Mouse (Mus musculus) neural tube, embryonic 10.5 days (tissue): Measurements from ENCODE around the gene Mtx1.

Source experiments
- DNase-seq: peaks from one replicate; pipeline ENCODE4 v3.0.0-alpha.2; 2017; ENCODE audit warnings: low spot score; ENCODE audit errors: extremely low spot score

Gene Mtx1

GRCm38 (mm10) chr3:89214681-89215411 lies 12.0 kb downstream of the Mtx1 start, which contains the start of gene Thbs3:
Thbs3 (plus strand) TSS chr3:89215180.
- DNase-seq, result peak; percentile 58

- DNase-seq, result peak; percentile 92
These were observed 12.9 kb downstream of the Mtx1 start for GRCm38 (mm10) chr3:89213803-89214530.

GRCm38 (mm10) chr3:89210731-89211130 lies 16.2 kb downstream of the Mtx1 start:
- no peak for DNase-seq

GRCm38 (mm10) chr3:89210162-89210561 lies 16.7 kb downstream of the Mtx1 start:
- DNase-seq, result no peak

GRCm38 (mm10) chr3:89209731-89210130 lies 17.2 kb downstream of the Mtx1 start:
- DNase-seq, result no peak

GRCm38 (mm10) chr3:89208736-89209135 lies 18.2 kb downstream of the Mtx1 start:
- DNase-seq, result no peak

- DNase-seq, result no peak
These were observed 18.7 kb downstream of the Mtx1 start for GRCm38 (mm10) chr3:89208075-89208657.

- no peak for DNase-seq
These were observed 20.2 kb downstream of the Mtx1 start for GRCm38 (mm10) chr3:89206695-89207094.

GRCm38 (mm10) chr3:89206079-89206478 lies 20.8 kb downstream of the Mtx1 start:
- DNase-seq, result no peak

GRCm38 (mm10) chr3:89203142-89203514 lies 23.8 kb downstream of the Mtx1 start:
- DNase-seq, result no peak

- DNase-seq, result peak; percentile 86
These were observed 24.4 kb downstream of the Mtx1 start, which contains the start of gene Gba for GRCm38 (mm10) chr3:89202253-89203141. Gba (plus strand) TSS chr3:89202928.

GRCm38 (mm10) chr3:89199839-89200238 lies 27.0 kb downstream of the Mtx1 start:
- no peak for DNase-seq

GRCm38 (mm10) chr3:89195979-89196877 lies 30.7 kb downstream of the Mtx1 start:
- peak; percentile 93 for DNase-seq

GRCm38 (mm10) chr3:89193853-89194252 lies 33.0 kb downstream of the Mtx1 start:
- no peak for DNase-seq

GRCm38 (mm10) chr3:89193351-89193750 lies 33.5 kb downstream of the Mtx1 start:
- DNase-seq, result no peak

GRCm38 (mm10) chr3:89190436-89190835 lies 36.5 kb downstream of the Mtx1 start:
- no peak for DNase-seq

- DNase-seq, result no peak
These were observed 38.4 kb downstream of the Mtx1 start for GRCm38 (mm10) chr3:89188478-89188875.

GRCm38 (mm10) chr3:89187690-89188477 lies 39.0 kb downstream of the Mtx1 start:
- DNase-seq, result no peak

GRCm38 (mm10) chr3:89187197-89187596 lies 39.7 kb downstream of the Mtx1 start:
- DNase-seq, result no peak

GRCm38 (mm10) chr3:89183959-89184315 lies 43.0 kb downstream of the Mtx1 start:
- no peak for DNase-seq
